Mouse (Mus musculus): ENCODE results near the gene Rpl3l. TPM values are rescaled to one million over a fixed set of nuclear protein-coding genes. Genes with fewer than 3 reads are reported as not detected.

Rpl3l gene
- total and polyA plus RNA-seq, 3 experiments, result 0.12 to 0.24 TPM; not detected in 1

DNA sequence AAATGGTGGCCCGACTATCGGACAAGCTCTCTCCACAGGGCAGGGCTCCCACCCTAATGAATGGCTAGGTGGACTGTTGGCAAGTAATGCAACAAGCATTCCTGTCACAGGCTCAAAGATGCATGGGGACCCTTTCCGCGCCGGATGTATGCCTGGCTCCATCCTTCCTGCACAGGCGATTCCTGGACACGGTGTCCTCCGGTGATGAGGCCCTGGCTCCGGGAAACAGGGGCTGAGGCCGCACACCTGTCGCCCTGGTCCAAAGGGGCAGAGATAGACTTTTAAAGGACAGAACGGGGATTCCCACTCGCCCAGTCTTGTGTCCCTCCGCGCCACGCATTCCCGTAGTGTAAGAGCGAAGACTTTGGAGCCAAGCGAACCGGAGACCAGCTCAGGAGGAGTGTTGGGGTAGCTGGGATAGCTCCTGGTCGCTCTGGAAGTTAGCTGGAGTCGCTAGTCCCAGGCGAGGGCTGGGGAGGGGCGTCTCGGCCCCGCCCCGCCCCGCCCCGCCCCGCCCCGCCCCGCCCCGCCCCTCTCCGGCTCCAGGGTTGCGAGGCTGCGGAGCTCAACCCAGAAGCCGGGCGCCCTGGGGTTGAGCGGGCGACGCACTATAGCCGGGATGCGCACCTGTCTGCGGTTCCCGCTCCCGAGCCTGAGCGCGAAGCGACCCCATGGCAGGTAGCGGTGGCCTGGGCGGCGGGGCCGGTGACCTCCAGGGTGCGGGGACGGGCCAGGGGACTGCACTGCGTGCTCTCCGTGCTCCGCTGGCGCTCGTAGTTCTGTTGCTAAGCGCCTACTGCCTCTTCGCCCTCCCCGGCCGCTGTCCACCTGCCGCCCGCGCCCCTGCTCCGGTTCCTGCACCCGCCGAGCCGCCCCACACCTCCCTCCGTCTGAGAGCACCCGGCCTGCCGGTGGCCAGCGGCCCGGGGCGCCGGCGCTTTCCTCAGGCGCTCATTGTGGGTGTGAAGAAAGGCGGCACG is 25.1 kb downstream of the Rpl3l start, which contains the start of gene Hs3st6:
Gene Hs3st6, plus strand, starts transcription at position 574 of the 980 bp plus-strand sequence.
- Histone ChIP-seq H3K79me2 (ENCODE audit: control insufficient read depth, insufficient read depth, low read length, poor library complexity) (no peaks in the 10 kb centered on the region), H3K27me3 (ENCODE audit: control insufficient read depth in 1 of 2, insufficient read depth in 2 of 2, low read length in 2 of 2) (peaks cover under 1 to 2% of the 10 kb centered on the region in 2 experiments; a peak in 3 of 4 replicates), H3K4me3 (ENCODE audit: control insufficient read depth in 1 of 2, insufficient read depth in 1 of 2, low read depth in 2 of 2, low read length in 2 of 2) (no peak within 1 kb of the TSS), H3K9ac (ENCODE audit: control insufficient read depth, low read depth, low read length, poor library complexity, severe bottlenecking) (no peak within 1 kb of the TSS), H3K4me1 (ENCODE audit: control insufficient read depth in 1 of 2, insufficient read depth in 2 of 2, low read length in 2 of 2) (no peaks in the 10 kb centered on the region), H3K9me3 (replicated peaks; ENCODE audit: insufficient read depth, low read length) (no peaks in the 10 kb centered on the region), H3K27ac (ENCODE audit: control insufficient read depth, low read depth, low read length) (no peak within 1 kb of the TSS), H3K36me3 (ENCODE audit: control insufficient read depth in 1 of 2, insufficient read depth in 2 of 2, low read length in 2 of 2) (no peaks in the 10 kb centered on the region)
- no peak for DNase-seq (ENCODE audit: low read depth, low spot score)
- TF ChIP-seq NELFE (IDR thresholded peaks at IDR 0.05; ENCODE audit: low read depth, low read length) (no peak), E2F4 (IDR thresholded peaks at IDR 0.05; ENCODE audit: borderline replicate concordance, low read depth, low read length) (no peak), MAX (IDR thresholded peaks at IDR 0.05; ENCODE audit: low read length) (no peak), CHD1 (IDR thresholded peaks at IDR 0.05; ENCODE audit: low read depth, low read length) (no peak), POLR2AphosphoS2 (IDR thresholded peaks at IDR 0.05; ENCODE audit: low read length) (no peak), RAD21 (IDR thresholded peaks at IDR 0.05; ENCODE audit: low read depth, low read length) (no peak), MEF2A (IDR thresholded peaks at IDR 0.05; ENCODE audit: extremely low read depth, insufficient replicate concordance, low read depth, low read length, poor library complexity, severe bottlenecking) (no peak), HCFC1 (IDR thresholded peaks at IDR 0.05; ENCODE audit: low read depth, low read length) (no peak), MYB (IDR thresholded peaks at IDR 0.05; ENCODE audit: low read depth, low read length) (no peak), MAFK (IDR thresholded peaks at IDR 0.05; ENCODE audit: borderline replicate concordance, low read depth, low read length) (no peak), ZC3H11A (IDR thresholded peaks at IDR 0.05; ENCODE audit: low read depth, low read length) (no peak)

DNA sequence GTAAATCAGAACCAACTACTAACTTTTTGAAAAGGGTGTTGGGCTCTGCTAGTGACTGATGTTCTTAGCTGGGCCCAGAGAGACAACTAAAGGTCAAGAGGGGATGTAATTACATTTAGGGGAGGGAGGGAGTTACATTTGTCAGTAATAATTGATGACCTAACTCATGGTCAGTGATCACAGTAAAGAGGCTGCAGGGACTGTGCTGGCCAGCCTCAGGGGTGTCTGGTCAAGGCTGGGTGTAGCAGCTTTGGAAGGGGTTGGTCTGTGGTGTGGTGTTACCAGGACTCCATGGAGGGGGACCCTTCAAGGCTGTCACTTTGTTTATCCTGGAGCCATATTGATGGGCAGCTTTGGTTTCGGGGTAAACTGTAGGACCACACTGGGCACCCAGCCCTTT is 29.8 kb downstream of the Rpl3l start:
- no peaks in the 10 kb centered on the region for H3K36me3 ChIP-seq (ENCODE audit: control insufficient read depth in 1 of 2, insufficient read depth in 2 of 2, low read length in 2 of 2)
- no peaks in the 10 kb centered on the region for H3K79me2 ChIP-seq (ENCODE audit: control insufficient read depth, insufficient read depth, low read length, poor library complexity)
- no peak overlapping the region for H3K9ac ChIP-seq (ENCODE audit: control insufficient read depth, low read depth, low read length, poor library complexity, severe bottlenecking)
- H3K4me3 ChIP-seq (ENCODE audit: control insufficient read depth in 1 of 2, insufficient read depth in 1 of 2, low read depth in 2 of 2, low read length in 2 of 2), result no peak overlapping the region
- TF ChIP-seq TCF12 (IDR thresholded peaks at IDR 0.05; ENCODE audit: low read depth, low read length), result no peak
- TF ChIP-seq MEF2A (IDR thresholded peaks at IDR 0.05; ENCODE audit: extremely low read depth, insufficient replicate concordance, low read depth, low read length, poor library complexity, severe bottlenecking), result no peak
- TF ChIP-seq GATA1 (IDR thresholded peaks at IDR 0.05; ENCODE audit: low read depth, low read length), result no peak
- H3K4me1 ChIP-seq (ENCODE audit: control insufficient read depth in 1 of 2, insufficient read depth in 2 of 2, low read length in 2 of 2), result no peaks in the 10 kb centered on the region
- no peak overlapping the region for H3K27ac ChIP-seq (ENCODE audit: control insufficient read depth, low read depth, low read length)
- DNase-seq (ENCODE audit: low read depth, low spot score), result no peak
- H3K27me3 ChIP-seq (ENCODE audit: control insufficient read depth in 1 of 2, insufficient read depth in 2 of 2, low read length in 2 of 2), result peaks cover 0 to 2% of the 10 kb centered on the region in 2 experiments; a peak in 3 of 4 replicates
- H3K9me3 ChIP-seq (replicated peaks; ENCODE audit: insufficient read depth, low read length), result no peaks in the 10 kb centered on the region

Measured in MEL (cell line).